Mouse (Mus musculus) layer of hippocampus, postnatal 36 days (tissue): ENCODE measurements around the gene Wdr18. TPM values are rescaled to one million over a fixed set of nuclear protein-coding genes. Genes with fewer than 3 reads are reported as not detected.
"Not testable (repeated sequence)": the region's sequence is repeated elsewhere in the genome, so short reads cannot be mapped to it uniquely, and the experiment has no call there.

Source experiments
- DNase-seq, 2 experiments: peaks; one replicate each; pipeline ENCODE4 v3.0.0; 2022
- total RNA-seq, 2 experiments: library from RNA; stranded (reverse); gene quantifications; 2 replicates each; pipeline ENCODE4 v1.2.3; 2021

Gene Wdr18
- total RNA-seq, 2 experiments from 2014 or later, result 43.2 to 48.2 TPM

- no peak for DNase-seq
These were observed 12.4 kb upstream of the Wdr18 start for GRCm38 (mm10) chr10:79947502-79947901.

DNA sequence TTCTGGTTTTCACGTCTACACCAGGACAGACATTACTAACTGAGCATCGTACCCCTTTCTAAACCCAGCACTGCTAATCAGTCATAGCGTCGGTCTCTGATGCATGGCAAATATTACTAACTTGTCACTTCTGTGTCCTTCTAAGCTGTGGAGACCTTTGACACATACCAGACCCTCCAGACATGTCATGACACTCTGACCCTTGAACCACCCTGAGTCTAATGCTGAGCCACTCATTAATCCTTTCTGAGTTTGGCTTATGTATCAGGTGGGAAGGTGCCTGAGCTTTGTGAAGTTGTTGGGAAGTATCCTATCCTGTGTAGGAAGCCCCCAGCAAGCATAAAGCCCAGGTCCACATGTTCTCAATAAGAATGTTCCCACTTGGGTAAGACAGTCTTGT, 10.1 kb upstream of the Wdr18 start:
- DNase-seq, result no peak

DNA sequence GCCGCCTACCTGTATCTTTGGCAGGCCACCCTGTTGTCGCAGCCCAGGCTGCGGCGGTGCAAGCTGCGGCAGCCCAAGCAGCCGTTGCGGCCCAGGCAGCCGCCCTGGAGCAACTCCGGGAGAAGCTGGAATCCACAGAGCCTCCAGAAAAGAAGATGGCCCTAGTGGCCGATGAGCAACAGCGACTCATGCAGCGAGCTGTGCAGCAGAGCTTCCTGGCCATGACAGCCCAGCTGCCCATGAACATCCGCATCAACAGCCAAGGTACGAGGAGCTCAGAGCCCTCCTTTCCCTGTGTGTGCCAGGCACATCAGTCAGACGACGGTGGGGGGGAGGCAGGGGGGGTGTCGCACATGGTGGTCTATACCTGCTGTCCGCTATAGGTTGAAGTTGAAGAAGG, 9.3 kb upstream of the Wdr18 start:
- no peak for DNase-seq

DNA sequence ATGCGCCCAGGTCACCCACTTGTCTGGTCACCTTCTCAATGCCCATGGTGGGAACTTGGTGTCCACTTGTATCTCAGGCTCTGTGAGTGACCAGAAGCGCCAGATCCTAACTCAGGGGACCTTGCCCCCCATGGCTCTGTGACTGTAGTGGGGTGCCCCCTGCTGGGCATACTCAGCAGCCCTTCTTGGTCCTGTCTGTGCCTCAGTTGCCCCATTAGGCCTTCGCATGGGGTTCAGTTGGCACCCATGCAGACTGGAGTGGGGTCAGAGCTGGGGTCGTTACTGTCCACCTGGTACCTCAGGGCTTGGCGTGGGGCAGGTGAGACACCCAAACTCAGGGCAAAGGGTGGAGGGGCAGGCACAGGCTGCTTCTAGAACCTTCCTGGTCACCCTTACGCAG, 6.0 kb upstream of the Wdr18 start:
- DNase-seq, result no peak

DNA sequence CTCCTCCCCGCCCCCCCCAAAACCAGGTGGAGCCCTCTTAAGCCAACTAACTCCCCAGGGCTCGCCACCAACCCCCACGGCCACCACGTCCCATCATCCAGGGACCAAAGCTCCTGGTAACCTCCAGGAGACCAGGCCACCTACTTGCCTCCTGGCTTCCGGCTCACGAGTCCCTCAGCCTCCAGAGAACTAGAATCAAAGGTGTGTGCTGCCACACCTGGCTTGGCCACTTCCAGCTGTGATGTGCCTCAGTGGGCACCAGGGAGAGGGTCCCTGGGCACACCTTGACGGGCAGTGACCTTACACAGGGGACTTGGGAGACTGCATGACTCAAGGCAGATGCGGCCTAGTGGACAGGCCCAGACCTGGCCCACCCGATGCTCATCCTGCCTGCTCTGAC, 4.3 kb upstream of the Wdr18 start:
- no peak for DNase-seq

GRCm38 (mm10) chr10:79956643-79957154, 3.3 kb upstream of the Wdr18 start:
- no peak for DNase-seq

- peak; percentile 68 to 69 for DNase-seq
These were observed 1.7 kb upstream of the Wdr18 start for GRCm38 (mm10) chr10:79958140-79958816.

DNA sequence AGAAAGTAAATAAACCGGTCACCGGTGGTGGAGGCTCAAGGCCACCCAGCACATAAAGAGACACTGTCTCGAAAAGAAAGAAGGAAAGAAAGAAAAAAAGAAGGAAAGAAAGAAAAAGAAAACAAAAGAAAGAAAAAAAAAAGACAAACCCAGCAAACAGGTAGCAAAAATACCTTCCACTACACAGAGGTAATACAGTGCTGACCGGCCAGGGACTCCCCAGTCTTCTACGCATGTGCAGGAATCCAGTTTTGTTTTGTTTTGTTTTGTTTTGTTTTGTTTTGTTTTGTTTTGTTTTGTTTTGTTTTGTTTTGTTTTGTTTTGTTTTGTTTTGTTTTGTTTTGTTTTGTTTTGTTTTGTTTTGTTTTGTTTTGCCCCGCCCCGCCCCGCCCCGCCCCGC, 540 bp upstream of the Wdr18 start:
- DNase-seq, result not testable (repeated sequence)

- no peak for DNase-seq
These were observed 831 bp downstream of the Wdr18 start for GRCm38 (mm10) chr10:79960671-79961294.

DNA sequence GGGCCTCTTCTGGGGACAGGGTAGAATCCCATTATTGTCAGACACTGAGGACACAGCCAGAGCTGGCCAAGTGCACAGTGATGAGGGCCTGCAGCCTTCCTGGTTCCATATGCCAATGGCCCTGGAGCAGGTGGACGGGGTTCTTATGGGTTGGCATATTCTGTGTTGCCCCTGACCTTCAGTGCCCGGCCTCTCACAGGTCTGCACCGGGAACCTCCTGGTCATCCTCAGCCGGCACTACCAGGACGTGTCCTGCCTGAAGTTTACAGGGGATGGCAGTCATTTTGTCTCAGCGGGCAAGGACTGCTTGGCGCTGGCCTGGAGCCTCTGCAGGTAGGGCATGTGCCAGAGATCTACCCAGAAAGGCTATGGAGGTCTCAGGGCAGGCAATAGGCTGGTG, 4.8 kb downstream of the Wdr18 start:
- no peak for DNase-seq

DNA sequence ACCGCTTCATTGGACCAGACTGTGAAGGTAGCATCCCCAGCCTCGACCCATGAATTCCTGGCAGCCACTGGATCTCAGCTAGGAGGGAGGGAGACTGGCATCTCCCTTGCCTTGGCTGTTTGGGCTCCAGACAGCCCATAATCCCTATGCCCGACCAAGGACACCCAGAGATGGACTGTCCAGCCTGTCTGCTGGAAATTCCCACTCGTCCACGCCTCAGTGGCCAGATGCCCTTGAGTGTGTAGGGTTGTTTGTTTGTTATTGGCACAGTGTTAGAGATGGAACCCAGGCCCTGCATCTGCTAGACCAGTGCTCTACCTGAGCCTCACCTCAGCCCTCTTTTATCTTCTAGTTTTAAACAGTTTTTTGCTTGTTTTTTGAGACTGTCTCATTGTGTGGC, 5.4 kb downstream of the Wdr18 start:
- DNase-seq, result no peak

GRCm38 (mm10) chr10:79966886-79967400, 7.0 kb downstream of the Wdr18 start:
- no peak for DNase-seq

GRCm38 (mm10) chr10:79968181-79968580, 8.2 kb downstream of the Wdr18 start:
- no peak for DNase-seq

GRCm38 (mm10) chr10:79969124-79969568, 9.2 kb downstream of the Wdr18 start:
- no peak for DNase-seq

DNA sequence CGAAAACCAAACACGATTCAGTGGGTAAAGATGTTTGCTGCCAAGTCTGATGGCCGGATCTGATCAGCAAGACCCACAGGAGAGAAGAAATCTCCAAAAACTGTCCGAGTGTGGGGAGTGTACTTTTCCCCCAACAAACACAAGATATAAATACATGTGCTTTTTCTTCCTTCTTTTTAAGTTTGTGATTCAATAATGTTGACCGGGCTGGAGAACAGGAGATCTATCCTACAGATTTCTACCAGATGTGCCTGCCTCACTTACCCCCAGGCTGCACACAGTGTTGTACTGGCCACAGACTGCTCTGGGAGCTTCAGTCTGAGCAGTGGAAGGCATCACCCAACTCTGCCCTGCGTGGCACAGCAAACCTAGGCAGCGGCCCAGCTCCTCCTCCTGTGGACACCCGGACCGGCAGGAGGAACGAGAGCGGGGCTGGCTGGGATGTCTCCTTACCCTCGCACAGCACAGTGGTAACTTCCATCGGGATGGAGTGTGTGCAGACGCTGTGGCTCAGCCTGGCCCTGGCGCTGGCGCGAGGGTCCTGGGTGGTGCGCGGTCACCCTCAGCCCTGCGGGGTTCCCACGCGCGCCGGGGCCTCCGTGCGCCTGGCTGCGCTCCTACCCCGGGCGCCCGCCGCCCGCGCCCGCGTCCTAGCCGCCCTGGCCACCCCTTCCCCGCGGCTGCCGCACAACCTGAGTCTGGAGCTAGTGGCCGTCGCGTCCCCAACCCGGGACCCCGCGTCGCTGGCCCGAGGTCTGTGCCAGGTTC, 10.6 kb downstream of the Wdr18 start, which contains the start of gene Grin3b:
Grin3b (plus strand) TSS at position 301 of the 768 bp plus-strand sequence.
- DNase-seq, result no peak

DNA sequence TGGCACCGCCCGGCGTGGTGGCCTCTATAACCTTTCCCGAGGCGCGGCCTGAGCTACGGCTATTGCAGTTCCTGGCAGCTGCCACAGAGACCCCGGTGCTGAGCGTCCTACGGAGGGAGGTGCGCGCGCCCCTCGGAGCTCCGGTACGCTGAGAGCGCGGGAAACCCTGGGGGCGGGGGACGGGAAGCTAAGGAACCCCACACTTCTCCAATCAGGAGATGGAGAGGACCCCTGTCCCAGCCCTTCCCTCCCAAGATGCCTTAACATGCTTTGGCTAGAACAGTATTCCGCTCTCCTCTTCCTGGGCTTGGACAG, 11.2 kb downstream of the Wdr18 start:
- no peak for DNase-seq

DNA sequence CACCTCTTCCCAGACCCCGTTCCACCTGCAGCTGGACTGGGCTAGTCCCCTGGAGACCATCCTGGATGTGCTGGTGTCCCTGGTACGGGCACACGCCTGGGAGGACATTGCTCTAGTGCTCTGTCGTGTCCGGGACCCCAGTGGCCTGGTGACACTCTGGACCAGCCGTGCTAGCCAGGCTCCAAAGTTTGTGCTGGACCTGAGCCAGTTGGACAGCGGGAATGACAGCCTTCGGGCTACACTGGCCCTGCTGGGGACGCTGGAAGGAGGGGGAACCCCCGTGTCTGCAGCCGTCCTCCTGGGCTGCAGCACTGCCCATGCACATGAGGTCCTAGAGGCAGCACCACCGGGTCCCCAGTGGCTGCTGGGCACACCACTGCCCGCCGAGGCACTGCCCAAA, 12.9 kb downstream of the Wdr18 start:
- no peak for DNase-seq

GRCm38 (mm10) chr10:79974087-79974486, 14.1 kb downstream of the Wdr18 start:
- no peak for DNase-seq

DNA sequence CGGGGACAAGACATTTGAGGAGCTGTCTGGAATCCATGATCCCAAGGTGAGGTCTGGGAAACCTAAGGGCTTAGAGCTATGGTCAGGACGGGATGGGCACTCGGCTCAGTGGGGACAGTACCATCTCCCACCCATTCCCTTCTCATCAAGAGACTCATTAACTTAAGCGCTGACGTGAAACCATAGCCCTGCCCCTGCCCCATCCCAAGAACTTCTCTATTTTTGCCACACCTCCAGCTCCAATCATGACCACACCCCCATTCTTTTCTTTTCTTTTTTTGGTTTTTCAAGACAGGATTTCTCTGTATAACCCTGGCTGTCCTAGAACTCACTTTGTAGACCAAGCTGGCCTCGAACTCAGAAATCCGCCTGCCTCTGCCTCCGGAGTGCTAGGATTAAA, 14.7 kb downstream of the Wdr18 start:
- no peak for DNase-seq

DNA sequence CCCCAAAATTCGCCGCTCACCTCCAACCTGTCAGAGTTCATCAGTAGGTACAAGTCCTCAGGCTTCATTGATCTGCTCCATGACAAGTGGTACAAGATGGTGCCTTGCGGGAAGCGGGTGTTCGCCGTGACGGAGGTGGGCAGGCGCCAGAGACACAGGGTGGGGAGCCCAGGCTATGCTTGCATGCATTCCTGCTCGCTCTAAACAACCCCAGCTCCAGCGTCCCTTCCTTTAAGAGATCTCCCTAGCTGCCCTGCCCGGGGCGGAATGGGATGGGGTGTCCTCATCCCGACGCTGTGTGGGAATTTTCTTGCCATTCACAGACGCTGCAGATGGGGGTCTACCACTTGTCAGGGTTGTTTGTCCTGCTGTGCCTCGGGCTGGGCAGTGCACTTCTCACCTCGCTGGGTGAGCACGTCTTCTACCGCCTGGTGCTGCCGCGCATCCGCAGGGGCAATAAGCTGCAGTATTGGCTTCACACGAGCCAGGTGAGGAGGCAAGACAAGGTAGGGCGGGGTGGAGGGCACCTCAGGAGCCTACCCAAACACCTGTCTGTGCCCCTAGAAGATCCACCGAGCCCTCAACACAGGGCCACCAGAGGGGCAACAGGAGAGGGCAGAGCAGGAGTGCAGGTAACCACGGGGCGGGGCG, 16.2 kb downstream of the Wdr18 start:
- DNase-seq, result no peak

DNA sequence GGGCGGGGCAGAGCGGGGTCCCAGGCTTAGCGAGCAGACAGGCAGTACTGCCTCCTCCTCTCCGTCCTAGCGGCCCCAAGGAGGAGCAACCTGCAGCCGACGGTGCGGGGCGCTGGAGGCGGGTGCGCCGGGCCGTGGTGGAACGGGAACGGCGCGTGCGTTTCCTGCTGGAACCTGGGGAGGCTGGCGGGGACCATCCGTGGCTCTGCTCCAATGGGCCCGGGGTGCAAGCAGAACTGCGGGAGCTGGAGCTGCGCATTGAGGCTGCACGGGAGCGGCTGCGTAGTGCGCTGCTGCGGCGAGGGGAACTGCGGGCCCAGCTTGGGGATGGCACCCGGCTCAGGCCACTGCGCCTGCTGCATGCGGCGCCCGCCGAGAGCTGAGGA, 16.8 kb downstream of the Wdr18 start:
- no peak for DNase-seq

- DNase-seq, result no peak
These were observed 17.4 kb downstream of the Wdr18 start for GRCm38 (mm10) chr10:79977324-79977723.

- DNase-seq, result no peak
These were observed 18.1 kb downstream of the Wdr18 start for GRCm38 (mm10) chr10:79978061-79978460.
